Comparison of ENCODE assay signal across 22 mouse cellular contexts in genomic region chr6:127157321-127157720, GRCm38 (mm10). TPM values are rescaled to one million over a fixed set of nuclear protein-coding genes. Genes with fewer than 3 reads are reported as not detected.
DNase-seq lines count a peak whose midpoint lies in the region; ATAC-seq lines count a peak whose summit lies in the region.
"Had no signal": no experiment of that assay in that cellular context is flagged by ENCODE, and none has a peak within 500 bp of the region (broad histone marks: within the 10 kb centered on the region; RNA-seq: fewer than 3 reads in every experiment).

No protein-coding gene starts in this region.

- peaks cover 4% of the 10 kb centered on the region; the same call in 1 of the 2 replicates for H3K27me3 ChIP-seq in splenic B cell, adult 2 months (ENCODE audit: control insufficient read depth, insufficient read depth, low read length, poor library complexity, severe bottlenecking)
- H3K27me3 ChIP-seq: embryonic facial prominence, embryonic 12.5 days had no signal

- no peak for ATAC-seq in CD4-positive, CD25-positive, alpha-beta regulatory T cell, adult 4 months
- no peak for ATAC-seq in cerebellum, adult (ENCODE audit: insufficient number of reproducible peaks, low FRiP score, low TSS enrichment)
- ATAC-seq: activated CD4-positive, CD25-positive, alpha-beta regulatory T cell, adult 4 months; forebrain, embryonic 15.5 days had no signal

- H3K36me3 ChIP-seq in splenic B cell, adult 2 months (ENCODE audit: control insufficient read depth, insufficient read depth, low read length, poor library complexity, severe bottlenecking), result no peaks in the 10 kb centered on the region; the same call in 1 of the 2 replicates
- H3K36me3 ChIP-seq: embryonic facial prominence, embryonic 10.5 days; embryonic facial prominence, embryonic 12.5 days; forebrain, embryonic 12.5 days; forebrain, embryonic 15.5 days had no signal

- peak; percentile 44 for DNase-seq in CD4-positive, CD25-positive, alpha-beta regulatory T cell, adult 2 months (ENCODE audit: low read depth, low spot score)
- DNase-seq in CD4-positive helper T cell, adult 2 months (ENCODE audit: low read depth, low spot score), result peak; percentile 36
- DNase-seq in brain, adult 2 months (ENCODE audit: low read depth, low spot score), result peak; percentile 29
- DNase-seq in splenic B cell, adult 2 months (ENCODE audit: low read depth, low spot score), result peak; percentile 37
- DNase-seq in heart, adult 9 months (ENCODE audit: low spot score in 2 of 2), result no peak
- DNase-seq: adrenal gland, adult 8-10 months; adrenal gland, postnatal 14 days; adrenal gland, postnatal 36 days; B cell, adult 2 months; cerebellum, adult 11-12 months; cerebellum, adult 2 months; cerebellum, adult 9-10 months; cerebellum, postnatal 10 days; cerebellum, postnatal 25 days; forebrain, postnatal 0 days had no signal

RNA-seq across cellular contexts. Expression of gene Ccnd2, which starts 5.3 kb away (rescaled TPM):
- 100 to 1,000 TPM; 616 to 775 TPM for polyA plus RNA-seq in CD4-positive, CD25-positive, alpha-beta regulatory T cell, adult 4 months (2017; shearing (Covaris generic))

RNA-seq across cellular contexts. Expression of gene Tigar, which starts 48.0 kb away (rescaled TPM):
- 10 to 100 TPM in 1 of 2 experiments, 1 to 10 TPM in 1; 7.6 to 10.6 TPM for polyA plus RNA-seq in CD4-positive, CD25-positive, alpha-beta regulatory T cell, adult 4 months (2017; shearing (Covaris generic))

Comparison
In these comparisons a context has a peak if more than half of its experiments do, and no peak if none do; other contexts are left out.
1. DNase-seq: peak in CD4-positive, CD25-positive, alpha-beta regulatory T cell, adult 2 months (single experiment), CD4-positive helper T cell, adult 2 months (single experiment), brain, adult 2 months (single experiment) and splenic B cell, adult 2 months (single experiment); none in heart, adult 9 months (0 of 2).